Mouse (Mus musculus): Measurements from ENCODE around the gene Dpep3. TPM values are rescaled to one million over a fixed set of nuclear protein-coding genes. Genes with fewer than 3 reads are reported as not detected.

Dpep3 gene
- polyA plus RNA-seq, 1 experiment from 2014 or later = not detected

GRCm38 (mm10) chr8:105935863-105936603 lies 43.2 kb downstream of the Dpep3 start:
- Histone ChIP-seq H3K4me3 (ENCODE audit: control insufficient read depth in 1 of 2, insufficient read depth in 1 of 2, low read depth in 1 of 2, low read length in 2 of 2) (peak overlapping the region; percentile 54 to 71), H3K9me3 (ENCODE audit: control insufficient read depth, low read length) (no peaks in the 10 kb centered on the region), H3K9ac (ENCODE audit: low read length) (peak overlapping the region; percentile 76), H3K36me3 (ENCODE audit: control insufficient read depth, insufficient read depth, low read length) (peaks cover 44% of the 10 kb centered on the region), H3K27ac (replicated peaks in 1 of 2; ENCODE audit: control insufficient read depth in 1 of 2, insufficient read depth in 1 of 2, low read depth in 2 of 2, low read length in 2 of 2) (peak overlapping the region in 1 of 2 experiments; percentile 59; a peak in 2 of 4 replicates), H3K27me3 (ENCODE audit: control insufficient read depth, insufficient read depth, low read length) (no peaks in the 10 kb centered on the region), H3K4me2 (ENCODE audit: low read length) (peak overlapping the region; percentile 75), H3K4me1 (ENCODE audit: control insufficient read depth in 2 of 2, insufficient read depth in 2 of 2, low read length in 2 of 2) (peaks cover 3 to 13% of the 10 kb centered on the region in 2 experiments)
- no peak for ATAC-seq (ENCODE audit: insufficient number of reproducible peaks, insufficient read depth, low FRiP score, low read depth)
- 27% methylated on average over 7 of the region's 7 CpGs for WGBS

- no peak overlapping the region for H3K4me2 ChIP-seq (ENCODE audit: low read length)
Observed at GRCm38 (mm10) chr8:105935105-105935504, 44.1 kb downstream of the Dpep3 start.

GRCm38 (mm10) chr8:105933762-105934161 lies 45.5 kb downstream of the Dpep3 start, which contains the start of gene Ctrl:
Ctrl (minus strand) TSS chr8:105933862.
- Histone ChIP-seq H3K27me3 (ENCODE audit: control insufficient read depth, insufficient read depth, low read length) (no peaks in the 10 kb centered on the region), H3K9ac (ENCODE audit: low read length) (no peak within 1 kb of the TSS), H3K4me1 (ENCODE audit: control insufficient read depth in 2 of 2, insufficient read depth in 2 of 2, low read length in 2 of 2) (peaks cover 3 to 13% of the 10 kb centered on the region in 2 experiments), H3K4me3 (ENCODE audit: control insufficient read depth in 1 of 2, insufficient read depth in 1 of 2, low read depth in 1 of 2, low read length in 2 of 2) (no peak within 1 kb of the TSS), H3K27ac (replicated peaks in 1 of 2; ENCODE audit: control insufficient read depth in 1 of 2, insufficient read depth in 1 of 2, low read depth in 2 of 2, low read length in 2 of 2) (no peak within 1 kb of the TSS), H3K36me3 (ENCODE audit: control insufficient read depth, insufficient read depth, low read length) (peaks cover 43% of the 10 kb centered on the region), H3K4me2 (ENCODE audit: low read length) (no peak within 1 kb of the TSS), H3K9me3 (ENCODE audit: control insufficient read depth, low read length) (no peaks in the 10 kb centered on the region)
- 83% methylated on average over 2 of the region's 2 CpGs for WGBS
- no peak for ATAC-seq (ENCODE audit: insufficient number of reproducible peaks, insufficient read depth, low FRiP score, low read depth)

More at GRCm38 (mm10) chr8:105935105-105935504, 44.1 kb downstream of the Dpep3 start:
- Histone ChIP-seq H3K4me3 (ENCODE audit: control insufficient read depth in 1 of 2, insufficient read depth in 1 of 2, low read depth in 1 of 2, low read length in 2 of 2) (no peak overlapping the region), H3K27ac (replicated peaks in 1 of 2; ENCODE audit: control insufficient read depth in 1 of 2, insufficient read depth in 1 of 2, low read depth in 2 of 2, low read length in 2 of 2) (no peak overlapping the region), H3K27me3 (ENCODE audit: control insufficient read depth, insufficient read depth, low read length) (no peaks in the 10 kb centered on the region), H3K36me3 (ENCODE audit: control insufficient read depth, insufficient read depth, low read length) (peaks cover 46% of the 10 kb centered on the region), H3K9me3 (ENCODE audit: control insufficient read depth, low read length) (no peaks in the 10 kb centered on the region), H3K4me1 (ENCODE audit: control insufficient read depth in 2 of 2, insufficient read depth in 2 of 2, low read length in 2 of 2) (peaks cover 3 to 13% of the 10 kb centered on the region in 2 experiments), H3K9ac (ENCODE audit: low read length) (no peak overlapping the region)
- ATAC-seq (ENCODE audit: insufficient number of reproducible peaks, insufficient read depth, low FRiP score, low read depth) = no peak
- WGBS = 47% methylated on average over 6 of the region's 6 CpGs

- ATAC-seq (ENCODE audit: insufficient number of reproducible peaks, insufficient read depth, low FRiP score, low read depth) = no peak
- H3K4me1 ChIP-seq (ENCODE audit: control insufficient read depth in 2 of 2, insufficient read depth in 2 of 2, low read length in 2 of 2) = peaks cover 3 to 9% of the 10 kb centered on the region in 2 experiments
- peaks cover 46% of the 10 kb centered on the region for H3K36me3 ChIP-seq (ENCODE audit: control insufficient read depth, insufficient read depth, low read length)
- no peak overlapping the region for H3K27ac ChIP-seq (replicated peaks in 1 of 2; ENCODE audit: control insufficient read depth in 1 of 2, insufficient read depth in 1 of 2, low read depth in 2 of 2, low read length in 2 of 2)
- no peaks in the 10 kb centered on the region for H3K9me3 ChIP-seq (ENCODE audit: control insufficient read depth, low read length)
- no peaks in the 10 kb centered on the region for H3K27me3 ChIP-seq (ENCODE audit: control insufficient read depth, insufficient read depth, low read length)
- no peak overlapping the region for H3K4me2 ChIP-seq (ENCODE audit: low read length)
- no peak overlapping the region for H3K9ac ChIP-seq (ENCODE audit: low read length)
- WGBS = 90% methylated on average over 11 of the region's 11 CpGs
- no peak overlapping the region for H3K4me3 ChIP-seq (ENCODE audit: control insufficient read depth in 1 of 2, insufficient read depth in 1 of 2, low read depth in 1 of 2, low read length in 2 of 2)
Observed at GRCm38 (mm10) chr8:105932525-105932924, 46.7 kb downstream of the Dpep3 start.

- Histone ChIP-seq H3K27ac (replicated peaks in 1 of 2; ENCODE audit: control insufficient read depth in 1 of 2, insufficient read depth in 1 of 2, low read depth in 2 of 2, low read length in 2 of 2) (no peak overlapping the region), H3K4me1 (ENCODE audit: control insufficient read depth in 2 of 2, insufficient read depth in 2 of 2, low read length in 2 of 2) (peaks cover 0 to 6% of the 10 kb centered on the region in 2 experiments; a peak in 3 of 4 replicates), H3K4me3 (ENCODE audit: control insufficient read depth in 1 of 2, insufficient read depth in 1 of 2, low read depth in 1 of 2, low read length in 2 of 2) (no peak overlapping the region), H3K27me3 (ENCODE audit: control insufficient read depth, insufficient read depth, low read length) (no peaks in the 10 kb centered on the region), H3K9me3 (ENCODE audit: control insufficient read depth, low read length) (no peaks in the 10 kb centered on the region), H3K9ac (ENCODE audit: low read length) (no peak overlapping the region), H3K36me3 (ENCODE audit: control insufficient read depth, insufficient read depth, low read length) (peaks cover 46% of the 10 kb centered on the region), H3K4me2 (ENCODE audit: low read length) (no peak overlapping the region)
- no peak for ATAC-seq (ENCODE audit: insufficient number of reproducible peaks, insufficient read depth, low FRiP score, low read depth)
- whole genome bisulfite sequencing = 87% methylated on average over 3 of the region's 3 CpGs
Observed at GRCm38 (mm10) chr8:105931271-105931670, 48.0 kb downstream of the Dpep3 start.

- ATAC-seq (ENCODE audit: insufficient number of reproducible peaks, insufficient read depth, low FRiP score, low read depth) = 0 out of 2 replicates have a peak, but pooled peaks have one; percentile 4
- Histone ChIP-seq H3K27ac (replicated peaks in 1 of 2; ENCODE audit: control insufficient read depth in 1 of 2, insufficient read depth in 1 of 2, low read depth in 2 of 2, low read length in 2 of 2) (no peak overlapping the region), H3K4me2 (ENCODE audit: low read length) (no peak overlapping the region), H3K4me3 (ENCODE audit: control insufficient read depth in 1 of 2, insufficient read depth in 1 of 2, low read depth in 1 of 2, low read length in 2 of 2) (no peak overlapping the region), H3K27me3 (ENCODE audit: control insufficient read depth, insufficient read depth, low read length) (no peaks in the 10 kb centered on the region), H3K4me1 (ENCODE audit: control insufficient read depth in 2 of 2, insufficient read depth in 2 of 2, low read length in 2 of 2) (no peaks in the 10 kb centered on the region), H3K9me3 (ENCODE audit: control insufficient read depth, low read length) (no peaks in the 10 kb centered on the region), H3K9ac (ENCODE audit: low read length) (no peak overlapping the region; the same call in 1 of the 2 replicates), H3K36me3 (ENCODE audit: control insufficient read depth, insufficient read depth, low read length) (peaks cover 44% of the 10 kb centered on the region)
- WGBS = 14% methylated on average over 8 of the region's 8 CpGs
Observed at GRCm38 (mm10) chr8:105930602-105931001, 48.6 kb downstream of the Dpep3 start.

- no peak overlapping the region for H3K4me3 ChIP-seq (ENCODE audit: control insufficient read depth in 1 of 2, insufficient read depth in 1 of 2, low read depth in 1 of 2, low read length in 2 of 2)
- no peak overlapping the region for H3K27ac ChIP-seq (replicated peaks in 1 of 2; ENCODE audit: control insufficient read depth in 1 of 2, insufficient read depth in 1 of 2, low read depth in 2 of 2, low read length in 2 of 2)
- WGBS = 71% methylated on average over 3 of the region's 3 CpGs
- no peaks in the 10 kb centered on the region for H3K27me3 ChIP-seq (ENCODE audit: control insufficient read depth, insufficient read depth, low read length)
- H3K9me3 ChIP-seq (ENCODE audit: control insufficient read depth, low read length) = no peaks in the 10 kb centered on the region
- no peak overlapping the region for H3K4me2 ChIP-seq (ENCODE audit: low read length)
- H3K4me1 ChIP-seq (ENCODE audit: control insufficient read depth in 2 of 2, insufficient read depth in 2 of 2, low read length in 2 of 2) = peaks cover 3% of the 10 kb centered on the region in 2 experiments; a peak in 2 of 4 replicates
- peaks cover 23% of the 10 kb centered on the region for H3K36me3 ChIP-seq (ENCODE audit: control insufficient read depth, insufficient read depth, low read length)
- no peak overlapping the region for H3K9ac ChIP-seq (ENCODE audit: low read length)
- no peak for ATAC-seq (ENCODE audit: insufficient number of reproducible peaks, insufficient read depth, low FRiP score, low read depth)
Observed at GRCm38 (mm10) chr8:105925123-105925522, 54.1 kb downstream of the Dpep3 start.

Measured in heart, embryonic 14.5 days (tissue).